Mouse (Mus musculus) ES-CJ7 (cell line): ENCODE measurements around the gene Rfc2.

Source experiments
- DNase-seq: peaks from one replicate; pipeline ENCODE4 v3.0.0; 2011; ENCODE audit warnings: low read depth, low spot score

The Rfc2 gene

DNA sequence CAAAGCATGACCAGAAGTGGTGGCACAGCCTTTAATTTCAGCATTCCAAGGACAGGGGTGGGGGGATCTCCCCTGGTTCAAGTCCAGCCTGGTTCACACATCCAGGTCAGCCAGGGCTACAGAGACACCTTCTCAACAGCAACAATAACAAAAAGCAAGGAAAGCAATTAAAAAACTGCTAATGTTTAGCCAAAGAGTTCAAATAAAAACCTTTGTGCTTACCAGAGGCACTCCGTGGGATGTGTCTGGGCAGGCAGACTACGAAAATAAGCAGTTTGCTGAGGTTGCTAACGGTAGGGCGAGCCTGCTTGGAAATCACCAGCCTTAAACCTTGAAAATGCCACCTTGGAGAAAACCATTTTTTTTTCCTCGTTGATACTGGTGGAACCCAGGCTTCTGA, at the start of gene Rfc2:
TSS of gene Rfc2 (plus strand) at position 221 of the 400 bp plus-strand sequence.
- DNase-seq: no peak

GRCm38 (mm10) chr5:134531585-134531984, 49.6 kb upstream of the Rfc2 start:
- no peak for DNase-seq

DNA sequence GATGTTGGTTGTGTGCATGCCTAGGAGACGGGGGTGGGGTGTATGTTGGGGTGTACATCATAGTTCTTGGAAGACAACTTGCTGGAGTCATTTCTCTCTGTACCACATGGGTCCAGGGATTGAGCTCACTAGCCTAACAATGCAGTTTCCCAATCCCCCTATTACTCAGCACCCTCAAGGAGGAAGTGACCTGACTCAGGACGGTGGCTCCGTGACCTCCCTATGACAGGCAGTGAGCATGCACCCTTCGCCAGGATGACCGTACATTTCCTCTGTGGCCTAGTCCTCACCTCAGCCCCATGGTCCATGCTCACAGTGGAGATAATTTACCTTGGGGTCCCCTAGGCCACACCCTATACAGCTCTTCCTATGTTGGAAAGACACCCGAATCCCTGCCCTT, 48.7 kb upstream of the Rfc2 start:
- no peak for DNase-seq

- DNase-seq: no peak
These were observed 45.1 kb upstream of the Rfc2 start for GRCm38 (mm10) chr5:134536036-134536435.

- peak; percentile 65 for DNase-seq
These were observed 41.3 kb upstream of the Rfc2 start for GRCm38 (mm10) chr5:134539891-134540290.

GRCm38 (mm10) chr5:134540881-134541280, 40.3 kb upstream of the Rfc2 start:
- no peak for DNase-seq

- no peak for DNase-seq
These were observed 39.5 kb upstream of the Rfc2 start for GRCm38 (mm10) chr5:134541640-134542039.

DNA sequence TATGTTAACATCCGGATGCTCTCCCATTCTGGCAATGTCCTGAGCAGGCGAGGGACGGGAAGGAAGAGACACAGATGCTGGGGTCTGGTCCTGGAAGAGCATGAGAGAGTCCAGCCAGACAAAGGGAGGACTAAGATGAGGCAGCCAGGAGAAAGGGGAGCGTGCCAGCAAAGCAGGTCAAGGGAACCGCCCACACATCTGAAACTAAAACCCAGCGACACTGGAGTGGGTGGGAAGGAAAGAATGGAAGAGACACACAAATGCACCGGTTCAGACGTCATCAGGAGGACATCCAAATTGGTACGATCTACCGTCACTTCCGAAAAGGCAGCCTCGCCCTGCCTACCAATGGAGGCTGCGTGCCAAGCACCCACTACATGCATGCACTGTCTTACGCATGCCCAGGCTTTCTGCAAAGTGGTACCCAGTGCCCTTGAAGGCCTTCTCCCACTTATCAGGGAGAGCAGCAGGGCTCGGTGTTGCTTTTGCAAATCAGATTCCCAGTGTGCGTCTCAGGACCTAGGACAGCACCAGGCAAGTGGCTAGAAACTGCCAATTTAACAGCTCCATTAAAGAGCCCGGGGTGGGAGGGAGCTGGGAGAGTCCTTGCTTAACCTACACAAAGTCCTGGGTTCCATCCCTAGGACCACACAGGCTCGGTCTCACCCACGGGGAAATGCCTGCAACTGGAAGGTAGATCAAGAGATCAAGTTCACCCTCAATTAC, 36.5 kb upstream of the Rfc2 start:
- peak; percentile 75 for DNase-seq

- DNase-seq: peak; percentile 49
These were observed 35.9 kb upstream of the Rfc2 start for GRCm38 (mm10) chr5:134545242-134545629.

DNA sequence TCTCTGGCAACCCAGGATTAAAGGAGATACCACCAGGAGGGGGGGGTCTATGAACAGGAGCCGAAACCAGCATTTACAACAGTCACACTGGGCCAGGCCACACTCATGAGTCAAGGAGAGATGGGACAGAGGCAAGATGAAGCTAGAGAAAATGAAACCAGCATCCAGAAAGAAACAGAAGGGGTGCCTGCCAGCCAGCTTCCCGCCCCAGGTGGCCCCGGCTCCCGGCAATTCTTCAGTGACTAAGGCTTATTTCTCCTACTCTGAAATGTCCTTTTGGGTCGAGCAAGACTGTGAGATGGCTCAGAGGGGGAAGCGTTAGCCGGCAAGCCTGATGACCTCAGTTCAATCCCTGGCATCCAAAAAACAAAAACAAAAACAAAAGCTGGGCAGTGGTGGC, 34.4 kb upstream of the Rfc2 start:
- DNase-seq: no peak

DNA sequence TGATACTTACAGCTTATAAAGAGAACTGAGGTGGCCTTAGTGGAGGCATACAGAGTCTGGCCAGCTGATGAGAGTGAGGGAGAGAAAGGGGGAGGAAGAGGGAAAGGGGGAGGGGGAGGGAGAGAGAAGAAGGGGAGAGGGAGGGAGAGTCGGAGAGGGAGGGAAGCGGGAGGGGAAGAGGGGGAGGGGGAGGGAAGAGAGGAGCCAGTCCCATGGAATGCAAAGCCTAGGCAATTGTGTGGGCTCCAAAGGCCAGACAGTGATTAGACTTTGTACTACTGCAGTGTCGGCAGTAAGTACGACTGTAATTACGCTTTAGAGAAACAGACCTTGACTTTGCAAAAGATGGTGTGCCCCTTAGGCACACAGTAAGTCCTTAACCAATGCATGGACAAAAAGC, 32.9 kb upstream of the Rfc2 start:
- DNase-seq: no peak

DNA sequence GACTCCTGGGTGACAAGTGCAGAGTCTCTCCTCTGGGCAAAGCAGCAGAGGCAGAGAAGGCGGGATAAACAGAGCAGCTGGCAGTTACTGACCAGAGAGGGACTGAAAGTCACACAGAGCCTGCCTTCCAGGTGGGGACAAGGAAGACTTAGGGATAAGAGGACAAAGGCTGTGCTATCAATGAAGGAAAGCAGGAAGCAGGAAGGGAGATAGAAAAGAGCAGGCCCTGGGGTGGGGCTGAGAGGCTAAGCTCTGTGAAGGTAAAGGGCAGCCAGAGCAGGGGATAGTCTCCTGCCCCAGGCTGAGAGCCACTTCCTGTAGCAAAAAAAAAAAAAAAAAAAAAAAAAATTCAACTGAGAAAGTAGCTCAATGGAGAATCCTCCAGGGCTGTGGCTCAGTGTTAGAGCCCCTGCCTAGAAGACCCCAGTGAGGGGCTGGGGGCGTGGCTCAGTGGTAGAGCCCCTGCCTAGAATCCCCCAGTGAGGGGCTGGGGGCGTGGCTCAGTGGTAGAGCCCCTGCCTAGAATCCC, 31.5 kb upstream of the Rfc2 start:
- DNase-seq: no peak

GRCm38 (mm10) chr5:134550836-134551232, 30.3 kb upstream of the Rfc2 start:
- no peak for DNase-seq

- no peak for DNase-seq
These were observed 29.7 kb upstream of the Rfc2 start for GRCm38 (mm10) chr5:134551233-134552109.

DNA sequence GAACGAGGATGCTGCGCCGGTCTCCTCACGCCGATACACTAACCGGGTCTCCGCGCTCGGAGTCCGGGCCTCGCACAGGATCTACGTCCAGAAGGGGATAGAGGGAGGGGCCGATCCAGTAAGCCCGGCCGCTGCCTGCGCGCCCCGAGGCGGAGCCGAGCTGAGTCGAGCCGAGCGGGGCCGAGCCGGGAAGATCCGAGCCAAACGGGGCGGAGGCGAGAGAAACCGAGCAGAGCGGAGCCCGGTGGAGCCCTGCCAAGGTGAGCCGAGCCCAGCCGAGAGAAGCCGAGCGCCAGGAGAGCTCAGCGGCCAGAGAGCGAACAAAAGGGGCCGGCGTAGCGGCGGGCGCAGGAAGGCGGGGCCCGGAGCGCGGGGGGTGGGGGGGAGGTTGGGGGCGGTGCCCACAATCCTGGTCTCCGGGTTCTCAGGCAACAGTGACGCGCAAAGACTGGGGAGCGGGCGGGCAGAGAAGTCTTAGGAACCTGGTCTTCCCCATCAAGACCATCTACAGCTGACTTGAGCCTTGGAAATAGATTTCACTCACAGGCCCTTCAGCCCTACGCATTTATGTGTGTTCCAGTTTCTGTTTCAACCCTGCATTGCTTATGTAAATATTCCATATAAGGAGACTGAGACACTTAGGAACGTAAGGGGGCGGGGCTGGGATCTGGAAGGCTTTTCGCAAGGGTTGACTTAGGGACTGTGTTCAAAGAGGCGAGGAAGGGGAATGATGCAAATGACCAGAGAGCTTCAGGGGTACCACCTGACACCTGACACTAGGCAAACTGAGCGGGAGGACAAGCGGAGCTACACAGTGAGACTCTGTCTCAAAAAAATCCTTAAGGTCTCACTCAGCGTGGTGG, 28.8 kb upstream of the Rfc2 start, which contains the start of gene Clip2:
TSS of gene Clip2 (minus strand) at position 325 of the 863 bp plus-strand sequence.
- peak; percentile 80 for DNase-seq

DNA sequence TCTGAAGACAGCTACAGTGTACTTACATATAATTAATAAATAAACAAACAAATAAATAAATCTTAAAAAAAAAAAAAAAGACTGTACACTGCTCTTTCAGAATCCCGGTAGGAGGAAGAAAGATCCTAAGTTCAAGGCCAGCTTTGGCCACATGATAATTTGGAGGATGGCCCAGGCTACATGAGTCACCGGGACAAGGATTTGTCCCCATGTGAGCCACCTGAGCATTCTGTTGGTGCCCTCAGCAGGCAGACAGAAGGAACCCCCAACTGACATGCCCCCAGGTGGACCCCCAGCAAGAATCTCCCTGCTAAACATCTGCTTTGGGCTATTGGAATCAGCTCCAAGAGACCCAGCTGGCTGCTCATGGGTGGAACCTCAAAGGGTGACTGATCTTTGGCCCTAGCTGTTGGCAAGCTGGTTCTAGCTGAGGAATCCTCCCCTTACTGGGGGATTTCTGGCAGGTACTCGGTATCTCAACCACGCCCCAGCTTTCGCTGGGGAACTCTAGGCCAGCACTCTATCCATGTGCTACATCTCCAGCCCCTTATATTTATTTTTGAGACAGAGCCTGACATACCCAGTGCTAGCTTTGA, 27.1 kb upstream of the Rfc2 start:
- DNase-seq: no peak

DNA sequence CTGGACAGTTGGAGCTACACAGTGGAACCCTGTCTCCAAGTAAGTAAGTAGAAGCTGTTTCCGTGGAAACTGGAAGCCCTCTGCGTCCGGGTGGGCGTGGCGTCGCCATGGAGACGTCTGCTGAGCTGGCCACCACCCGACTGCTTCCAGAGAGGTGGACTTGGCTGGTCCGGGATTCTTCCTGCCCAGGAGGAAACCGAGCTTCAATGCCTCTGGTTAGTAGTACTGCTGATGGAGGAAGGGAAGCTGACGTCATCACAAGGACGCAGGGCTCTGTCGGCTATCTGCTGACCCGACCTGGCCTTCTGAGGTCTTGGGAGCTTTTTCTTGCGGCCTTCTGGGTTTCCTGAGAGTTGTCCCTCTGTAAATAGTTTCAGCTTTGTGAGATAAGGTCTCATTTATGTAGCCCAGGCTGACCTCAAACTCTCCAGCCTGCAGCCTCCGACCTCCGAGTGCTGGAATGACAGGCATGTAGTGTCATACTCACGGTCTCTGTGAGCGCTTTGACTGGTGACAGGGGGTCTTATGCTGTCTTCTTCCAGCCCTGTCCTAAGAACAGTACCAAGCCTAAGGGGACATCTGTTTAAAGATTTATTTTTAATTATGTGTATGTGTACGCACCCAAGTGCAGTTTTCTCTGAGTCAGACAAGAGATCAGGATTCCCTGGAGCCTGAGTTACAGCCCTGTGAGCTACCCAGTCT, 25.6 kb upstream of the Rfc2 start:
- no peak for DNase-seq

DNA sequence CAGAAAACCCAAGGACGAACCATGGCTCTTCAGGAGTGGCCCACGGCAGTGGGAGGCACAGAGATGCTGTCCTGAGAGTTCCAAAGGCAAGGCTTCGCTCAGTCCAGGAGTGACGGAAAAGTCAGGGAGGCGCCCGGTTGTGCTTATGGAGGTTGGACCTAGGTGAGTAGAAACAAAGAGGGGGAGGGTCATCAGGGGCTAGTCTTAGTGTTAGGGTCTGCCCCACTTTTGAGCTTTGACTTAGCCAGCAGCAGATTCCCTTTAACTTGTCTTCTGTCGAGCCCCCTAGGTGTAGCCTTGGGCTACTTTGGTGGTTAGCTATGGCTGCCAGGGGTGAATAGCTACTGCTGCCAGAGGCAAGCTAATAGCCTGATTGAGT, 21.1 kb upstream of the Rfc2 start, which contains the start of gene Syna:
TSS of gene Syna (minus strand) at position 101 of the 379 bp plus-strand sequence.
- no peak for DNase-seq

DNA sequence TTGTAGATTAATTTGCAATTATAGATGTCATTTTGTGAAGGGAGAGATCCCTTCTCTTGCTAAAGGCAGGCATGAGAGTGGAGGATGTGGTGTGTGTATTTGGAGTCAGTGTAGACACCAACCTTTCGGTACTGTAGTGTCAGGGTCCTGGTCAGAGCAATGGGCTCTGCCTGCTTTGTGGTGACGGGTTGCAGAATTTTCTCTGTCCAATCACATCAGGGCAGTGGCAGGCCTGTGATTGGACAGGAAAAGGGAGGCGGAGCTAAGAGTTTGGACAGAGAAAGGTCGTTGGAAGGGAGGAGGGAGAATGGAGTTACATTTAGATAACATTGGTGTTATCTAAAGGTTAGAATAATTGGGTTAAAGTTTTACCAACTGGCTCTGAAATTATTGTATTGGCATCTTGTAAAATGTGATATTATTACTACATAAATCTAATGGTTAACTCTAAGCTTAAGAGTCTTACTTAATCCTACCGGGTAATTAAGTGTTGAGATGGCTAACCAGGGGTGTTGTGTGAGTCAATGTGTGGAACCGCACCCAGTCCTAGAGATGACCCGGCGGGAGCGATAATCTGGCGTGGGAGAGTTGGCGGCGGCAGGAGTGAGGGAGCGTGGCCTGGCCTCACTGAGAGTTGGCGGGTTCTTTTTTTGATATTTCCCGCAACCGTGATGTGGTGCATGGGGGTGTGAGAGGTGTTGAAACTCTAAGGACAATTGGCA, 20.6 kb upstream of the Rfc2 start:
- peak; percentile 64 for DNase-seq

DNA sequence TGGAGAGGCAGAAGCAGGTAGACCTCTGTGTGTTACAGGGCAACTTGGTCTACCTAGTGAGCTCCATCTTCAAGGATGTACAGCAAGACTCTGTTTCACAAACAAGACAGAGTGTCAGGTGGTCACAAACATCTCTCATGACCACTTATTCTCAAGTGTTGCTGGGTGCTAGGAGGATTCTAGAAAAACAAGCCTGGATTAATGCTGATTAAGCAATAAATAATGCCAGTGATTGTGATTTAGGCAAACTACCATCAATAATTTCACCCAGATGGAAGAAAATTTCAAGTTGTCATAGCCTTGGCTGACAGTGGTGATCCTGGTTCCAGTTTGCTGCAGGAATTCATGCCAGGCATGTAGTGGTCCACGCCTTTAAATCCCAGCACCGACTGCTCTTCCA, 16.9 kb upstream of the Rfc2 start:
- DNase-seq: no peak
